In genomic region chr11:75054184-75054877, GRCm38 (mm10) we compare ENCODE assay signal across 9 mouse cellular contexts.
DNase-seq lines count a peak whose midpoint lies in the region; ATAC-seq and TF ChIP-seq lines count a peak whose summit lies in the region.
"Had no signal": no experiment of that assay in that cellular context is flagged by ENCODE, and none has a peak within 500 bp of the region (broad histone marks: within the 10 kb centered on the region; RNA-seq: fewer than 3 reads in every experiment).

No protein-coding gene starts in this region.

- no peak for TF ChIP-seq POLR2A in cerebellum, adult 2 months (IDR thresholded peaks at IDR 0.05; ENCODE audit: borderline replicate concordance, insufficient read depth, low read length)

- H3K9ac ChIP-seq in kidney, postnatal 0 days (ENCODE audit: low read depth, low read length): no peak overlapping the region
- H3K9ac ChIP-seq in embryonic facial prominence, embryonic 13.5 days: no peak overlapping the region
- H3K9ac ChIP-seq: neural tube, embryonic 12.5 days had no signal

- no peak overlapping the region for H3K4me2 ChIP-seq in kidney, postnatal 0 days (ENCODE audit: low read length)
- H3K4me2 ChIP-seq in embryonic facial prominence, embryonic 13.5 days: no peak overlapping the region; the same call in 1 of the 2 replicates
- H3K4me2 ChIP-seq: neural tube, embryonic 12.5 days had no signal

- H3K4me1 ChIP-seq in kidney, postnatal 0 days (replicated peaks; ENCODE audit: insufficient read depth, low read length): peaks cover 40% of the 10 kb centered on the region
- H3K4me1 ChIP-seq in embryonic facial prominence, embryonic 13.5 days: peaks cover 44% of the 10 kb centered on the region
- peaks cover 6% of the 10 kb centered on the region for H3K4me1 ChIP-seq in cerebellum, adult 2 months (ENCODE audit: control insufficient read depth, insufficient read depth, low read length)

- no peaks in the 10 kb centered on the region for H3K27me3 ChIP-seq in kidney, postnatal 0 days (ENCODE audit: insufficient read depth, low read length)
- H3K27me3 ChIP-seq in embryonic facial prominence, embryonic 13.5 days: no peaks in the 10 kb centered on the region
- no peaks in the 10 kb centered on the region for H3K27me3 ChIP-seq in cerebellum, adult 2 months (ENCODE audit: control insufficient read depth, insufficient read depth, low read length)
- H3K27me3 ChIP-seq: neural tube, embryonic 12.5 days had no signal

- 0 out of 2 replicates have a peak, but pooled peaks have one; percentile 14 for ATAC-seq in kidney, postnatal 0 days (replicated peaks; ENCODE audit: low FRiP score, low read depth)
- peak; percentile 71; the same call in 1 of the 2 replicates for ATAC-seq in embryonic facial prominence, embryonic 13.5 days (ENCODE audit: insufficient number of reproducible peaks, insufficient read depth, low FRiP score, low TSS enrichment, low read depth)

- H3K36me3 ChIP-seq in kidney, postnatal 0 days (ENCODE audit: insufficient read depth, low read length): no peaks in the 10 kb centered on the region
- H3K36me3 ChIP-seq in embryonic facial prominence, embryonic 13.5 days: peaks cover 3% of the 10 kb centered on the region; the same call in 1 of the 2 replicates

- H3K4me3 ChIP-seq in kidney, postnatal 0 days (replicated peaks; ENCODE audit: low read depth, low read length): no peak overlapping the region
- no peak overlapping the region for H3K4me3 ChIP-seq in embryonic facial prominence, embryonic 13.5 days
- no peak overlapping the region for H3K4me3 ChIP-seq in cerebellum, adult 2 months (replicated peaks; ENCODE audit: insufficient read depth, low read depth, low read length)
- H3K4me3 ChIP-seq: neural tube, embryonic 12.5 days had no signal

- 32% methylated on average over 5 of the region's 5 CpGs for WGBS in kidney, postnatal 0 days
- WGBS in embryonic facial prominence, embryonic 13.5 days: 25% methylated on average over 5 of the region's 5 CpGs
- 75% methylated on average over 5 of the region's 5 CpGs for WGBS in cerebellum, adult 2 months

- H3K27ac ChIP-seq in kidney, postnatal 0 days: peak overlapping the region; percentile 86
- peak overlapping the region; percentile 81 for H3K27ac ChIP-seq in embryonic facial prominence, embryonic 13.5 days
- no peak overlapping the region for H3K27ac ChIP-seq in cerebellum, adult 2 months (ENCODE audit: insufficient read depth, low read length)
- H3K27ac ChIP-seq: neural tube, embryonic 12.5 days had no signal

- no peak for TF ChIP-seq CTCF in kidney, postnatal 0 days (IDR thresholded peaks at IDR 0.05; ENCODE audit: low read depth)
- TF ChIP-seq CTCF in cerebellum, adult 2 months (IDR thresholded peaks at IDR 0.05; ENCODE audit: borderline replicate concordance, insufficient read depth, low read depth, low read length): no peak

- intact Hi-C loops in heart, postnatal 14 days (cut with DNase I): loop anchor here (5.0 kb wide), 1 partner anchor 72 kb away; no protein-coding TSS in a partner anchor

- DNase-seq in kidney, postnatal 0 days (ENCODE audit: low spot score): peak; percentile 94
- DNase-seq in kidney, adult 9 months: no peak
- DNase-seq in heart, postnatal 14 days: peak; percentile 31 to 56
- peak; percentile 50 for DNase-seq in lung, postnatal 14 days
- DNase-seq in gastrocnemius, adult 8-10 months (ENCODE audit: low spot score in 2 of 2): no peak
- DNase-seq in adrenal gland, adult 2 months: no peak
- no peak for DNase-seq in cerebellum, adult 2 months

- no peaks in the 10 kb centered on the region for H3K9me3 ChIP-seq in kidney, postnatal 0 days (replicated peaks; ENCODE audit: low read length)
- H3K9me3 ChIP-seq in embryonic facial prominence, embryonic 13.5 days: no peaks in the 10 kb centered on the region
- H3K9me3 ChIP-seq: neural tube, embryonic 12.5 days had no signal

Comparison
In these comparisons a context has a peak if more than half of its experiments do, and no peak if none do; other contexts are left out.
1. DNase-seq: peak in kidney, postnatal 0 days (single experiment), heart, postnatal 14 days (2 of 2) and lung, postnatal 14 days (single experiment); none in kidney, adult 9 months (single experiment), gastrocnemius, adult 8-10 months (0 of 2), adrenal gland, adult 2 months (single experiment) and cerebellum, adult 2 months (0 of 2).